Mouse (Mus musculus): ENCODE results near the gene Foxa2. TPM values are rescaled to one million over a fixed set of nuclear protein-coding genes. Genes with fewer than 3 reads are reported as not detected.

The Foxa2 gene
- total RNA-seq, 2 experiments from 2014 or later: not detected

DNA sequence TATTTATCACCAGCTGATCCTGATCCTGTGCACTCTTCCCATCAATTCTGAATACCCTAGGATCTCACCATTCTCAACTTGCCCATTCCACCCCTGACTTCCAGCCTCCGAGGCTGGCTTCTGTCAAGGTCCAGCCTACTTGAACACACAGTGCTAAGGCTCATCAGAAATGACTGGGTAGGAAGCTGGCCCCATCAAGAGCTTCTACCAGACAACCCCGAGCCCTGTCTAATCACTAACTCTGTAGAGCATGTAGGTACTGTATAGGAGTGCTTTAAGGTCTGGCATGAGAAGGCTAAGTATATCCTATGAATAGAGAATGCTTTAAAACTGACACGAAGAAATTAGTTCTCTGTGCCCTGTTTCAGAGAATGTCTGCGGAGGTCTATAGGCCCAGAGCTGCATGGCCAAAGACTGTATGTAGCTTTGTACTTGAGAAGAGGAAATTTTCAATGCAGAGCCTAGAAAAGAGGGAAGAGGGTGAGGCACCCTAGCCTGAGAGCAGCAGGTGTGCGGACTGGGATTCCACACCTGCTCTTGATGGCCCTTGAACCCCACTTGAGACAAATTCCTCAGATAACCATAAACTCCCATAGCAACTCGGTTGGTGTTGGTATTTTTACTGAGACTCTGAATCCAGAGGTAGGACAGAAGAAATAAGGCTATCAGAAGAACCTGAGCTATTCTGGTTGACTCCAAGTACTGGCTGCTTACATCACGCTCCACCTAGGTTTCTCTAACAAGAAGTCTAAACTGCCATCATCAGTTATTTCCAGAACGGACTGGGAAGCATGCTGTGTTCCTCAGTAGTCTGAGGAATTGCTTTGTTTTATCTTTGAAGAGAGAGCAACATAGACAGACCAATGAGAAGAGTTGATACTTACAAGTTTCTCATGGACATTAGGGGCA is 28.7 kb downstream of the Foxa2 start:
- intact Hi-C loops (cut with DNase I): no loop called here
- DNase-seq (ENCODE audit: low spot score in 2 of 2): no peak

GRCm38 (mm10) chr2:148013382-148013781 is 33.4 kb downstream of the Foxa2 start:
- no peak for DNase-seq (ENCODE audit: low spot score in 2 of 2)
- intact Hi-C loops (cut with DNase I): no loop called here

GRCm38 (mm10) chr2:148009049-148009448 is 37.7 kb downstream of the Foxa2 start:
- no peak for DNase-seq (ENCODE audit: low spot score in 2 of 2)
- intact Hi-C loops (cut with DNase I): no loop called here

- intact Hi-C loops (cut with DNase I): no loop called here
Observed at GRCm38 (mm10) chr2:148004554-148005521, 41.9 kb downstream of the Foxa2 start.

GRCm38 (mm10) chr2:148003511-148003910 is 43.3 kb downstream of the Foxa2 start:
- intact Hi-C loops (cut with DNase I): no loop called here
- no peak for DNase-seq (ENCODE audit: low spot score in 2 of 2)

More at GRCm38 (mm10) chr2:148004554-148005521, 41.9 kb downstream of the Foxa2 start:
- DNase-seq (ENCODE audit: low spot score in 2 of 2): no peak

GRCm38 (mm10) chr2:147998206-147998966 is 48.4 kb downstream of the Foxa2 start:
- intact Hi-C loops (cut with DNase I): no loop called here
- no peak for DNase-seq (ENCODE audit: low spot score in 2 of 2)

GRCm38 (mm10) chr2:147996781-147997180 is 50.0 kb downstream of the Foxa2 start:
- no peak for DNase-seq (ENCODE audit: low spot score in 2 of 2)
- intact Hi-C loops (cut with DNase I): no loop called here

- intact Hi-C loops (cut with DNase I): no loop called here
- DNase-seq (ENCODE audit: low spot score in 2 of 2): no peak
Observed at GRCm38 (mm10) chr2:147993821-147994220, 52.9 kb downstream of the Foxa2 start.

DNA sequence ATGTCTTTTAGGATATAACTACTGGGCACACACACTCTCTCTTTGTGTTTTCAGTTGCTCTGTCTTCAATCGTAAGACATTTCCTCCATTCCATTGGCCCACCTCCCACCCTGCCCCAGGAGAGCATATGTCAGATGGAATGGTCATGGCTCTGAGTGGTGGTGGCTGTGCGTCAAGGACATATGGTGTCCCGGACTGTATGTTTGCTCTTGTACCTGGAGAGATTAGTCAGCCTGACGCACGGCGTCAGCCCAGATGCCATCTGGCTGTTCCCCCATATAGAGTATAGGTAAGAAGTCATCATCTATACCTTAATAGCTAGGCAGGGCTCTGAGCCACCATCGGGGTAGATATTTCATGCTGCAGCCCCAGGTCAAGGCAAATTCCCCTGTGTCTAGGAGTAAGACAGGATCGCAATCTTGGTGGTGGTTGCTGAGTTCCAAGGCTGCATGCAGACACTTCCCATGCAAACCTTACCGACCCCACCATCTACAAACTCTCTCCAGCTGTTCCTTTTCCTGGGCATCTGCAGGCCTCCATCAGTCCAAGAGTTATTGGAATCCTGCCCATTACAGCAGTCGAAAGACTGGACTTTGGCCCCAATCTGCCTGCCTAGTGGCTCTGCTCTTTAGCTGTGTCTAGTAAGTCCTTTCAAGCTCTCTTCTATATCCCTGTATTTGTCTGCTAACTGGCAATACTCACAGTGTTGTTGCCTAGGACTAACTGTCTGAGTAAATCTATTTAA is 53.7 kb downstream of the Foxa2 start:
- no peak for DNase-seq (ENCODE audit: low spot score in 2 of 2)
- intact Hi-C loops (cut with DNase I): no loop called here

Small RNA genes lying within 50 kb of the gene (microRNA-seq; reads per million reads assigned to microRNA genes)
- gene Gm27420: not detected

Data from left cerebral cortex, postnatal 36 days (tissue).